Mouse (Mus musculus) midbrain, embryonic 14.5 days (tissue): ENCODE data around the gene Tmeff1. TPM values are rescaled to one million over a fixed set of nuclear protein-coding genes. Genes with fewer than 3 reads are reported as not detected.
A peak's percentile ranks its signal among the peaks of the same experiment; 100 is the strongest.

ENCODE experiments used
- ATAC-seq: fragments of 200-750 bp; cut with Nextera tagmentation; 2 replicates; pipeline ENCODE4 v1.8.0; 2017; ENCODE audit warnings: moderate number of reproducible peaks, moderate library complexity; ENCODE audit not compliant: low FRiP score, low TSS enrichment
- DNase-seq: peaks from one replicate; pipeline ENCODE4 v3.0.0-alpha.2; 2015
- H3K27ac ChIP-seq: fragments of 300-500 bp; sonication (generic); replicated peaks from 2 replicates; pipeline ENCODE4 v1.5.1; 2014; ENCODE audit warnings: mild to moderate bottlenecking, low read depth, low read length, moderate library complexity
- H3K27me3 ChIP-seq: fragments of 300-500 bp; sonication (generic); 2 replicates; pipeline ENCODE4 v1.6.1; 2014; ENCODE audit warnings: low read length, control low read depth, mixed read lengths; ENCODE audit not compliant: control insufficient read depth, insufficient read depth
- H3K36me3 ChIP-seq: fragments of 300-500 bp; sonication (generic); 2 replicates; pipeline ENCODE4 v1.6.1; 2014; ENCODE audit warnings: low read length, control low read depth; ENCODE audit not compliant: control insufficient read depth, insufficient read depth
- H3K4me1 ChIP-seq: fragments of 300-500 bp; sonication (generic); 2 replicates; pipeline ENCODE4 v1.6.1; 2014; ENCODE audit warnings: mild to moderate bottlenecking, antibody characterized with exemption, low read length, control low read depth; ENCODE audit not compliant: control insufficient read depth, insufficient read depth
- H3K4me2 ChIP-seq: fragments of 300-500 bp; sonication (generic); 2 replicates; pipeline ENCODE4 v1.6.1; 2014; ENCODE audit warnings: mild to moderate bottlenecking, low read length, moderate library complexity
- H3K4me3 ChIP-seq: fragments of 300-500 bp; sonication (generic); replicated peaks from 2 replicates; pipeline ENCODE4 v1.5.1; 2014; ENCODE audit warnings: low read depth, low read length
- H3K9ac ChIP-seq: fragments of 300-500 bp; sonication (generic); replicated peaks from 2 replicates; pipeline ENCODE4 v1.6.1; 2014; ENCODE audit warnings: mild to moderate bottlenecking, low read length, moderate library complexity
- H3K9me3 ChIP-seq: fragments of 300-500 bp; sonication (generic); 2 replicates; pipeline ENCODE4 v1.6.1; 2016; ENCODE audit warnings: low read length, control low read depth, mixed read lengths; ENCODE audit not compliant: control insufficient read depth
- WGBS: fragments of 180-500 bp; shearing (Covaris S2); extraction: QIAGEN DNeasy Blood & Tissue Kit; methylation state at CpG from one replicate; pipeline ENCODE4 v1.1.7; 2014; 5-methylcytosine and 5-hydroxymethylcytosine counted together
- polyA plus RNA-seq: library from polyadenylated mRNA; unstranded; fragments of >200 nt; fragmentation: Nextera tagmentation; extraction: Ambion mirVana; gene quantifications from 2 replicates; pipeline ENCODE4 v1.2.1, GENCODE M21; 2014

Gene Tmeff1
- polyA plus RNA-seq, 1 experiment from 2014 or later: 359 TPM

DNA sequence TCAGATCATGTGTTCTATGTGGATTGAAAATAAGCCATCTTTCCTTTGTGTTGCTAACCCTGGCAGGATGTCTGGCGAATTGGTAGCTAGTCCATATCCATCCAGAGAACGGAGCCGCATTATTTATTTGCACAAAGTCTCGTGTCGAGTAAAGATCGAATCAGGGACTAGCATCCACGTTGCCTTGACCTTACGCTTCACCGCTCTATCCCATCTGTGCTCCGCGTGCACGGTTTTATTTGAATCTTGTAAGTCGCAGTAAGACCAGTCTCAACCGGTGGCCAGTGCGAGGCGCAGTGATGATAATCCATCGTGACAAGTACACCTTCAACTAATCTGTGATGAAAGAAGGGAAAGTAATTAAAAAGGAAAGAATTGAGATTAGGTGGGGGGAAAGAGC, 54.5 kb downstream of the Tmeff1 start:
- ATAC-seq: no peak
- peak; percentile 19 for DNase-seq
- 87% methylated on average over 17 of the region's 17 CpGs for WGBS
- H3K27ac ChIP-seq: no peak overlapping the region
- H3K4me2 ChIP-seq: no peak overlapping the region
- H3K27me3 ChIP-seq: no peaks in the 10 kb centered on the region
- H3K4me1 ChIP-seq: no peaks in the 10 kb centered on the region
- H3K9ac ChIP-seq: no peak overlapping the region
- H3K9me3 ChIP-seq: no peaks in the 10 kb centered on the region
- H3K4me3 ChIP-seq: no peak overlapping the region
- peaks cover 76% of the 10 kb centered on the region for H3K36me3 ChIP-seq

GRCm38 (mm10) chr4:48643801-48644200, 58.8 kb downstream of the Tmeff1 start:
- no peak overlapping the region for H3K4me3 ChIP-seq
- peaks cover 80% of the 10 kb centered on the region for H3K36me3 ChIP-seq
- no peak for ATAC-seq
- H3K27me3 ChIP-seq: no peaks in the 10 kb centered on the region
- no peak overlapping the region for H3K9ac ChIP-seq
- WGBS: 86% methylated on average over 6 of the region's 6 CpGs
- H3K9me3 ChIP-seq: no peaks in the 10 kb centered on the region
- H3K4me1 ChIP-seq: no peaks in the 10 kb centered on the region
- no peak for DNase-seq
- no peak overlapping the region for H3K4me2 ChIP-seq
- H3K27ac ChIP-seq: no peak overlapping the region

DNA sequence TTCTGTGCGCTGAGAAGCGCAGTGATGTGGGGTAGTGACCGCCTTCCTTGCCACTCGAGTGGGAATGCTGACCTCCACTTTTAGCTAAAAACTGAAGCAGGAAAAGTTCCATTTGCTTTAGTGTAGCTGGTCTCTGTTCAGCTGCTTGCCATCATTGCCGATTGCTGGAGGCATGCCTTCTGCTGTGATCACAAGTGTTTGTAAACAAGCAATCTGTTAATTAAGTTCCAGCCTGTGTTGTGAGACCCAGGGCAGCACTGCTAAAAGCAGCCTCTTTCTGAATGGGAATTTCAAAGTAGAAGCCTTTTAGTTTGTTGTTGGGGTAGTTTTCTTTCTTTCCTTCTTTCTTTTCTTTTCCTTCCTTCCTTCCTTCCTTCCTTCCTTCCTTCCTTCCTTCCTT, 61.2 kb downstream of the Tmeff1 start:
- Histone ChIP-seq H3K36me3 (peaks cover 82% of the 10 kb centered on the region), H3K4me2 (no peak overlapping the region), H3K4me1 (no peaks in the 10 kb centered on the region), H3K9me3 (no peaks in the 10 kb centered on the region), H3K9ac (no peak overlapping the region), H3K4me3 (no peak overlapping the region), H3K27ac (no peak overlapping the region), H3K27me3 (no peaks in the 10 kb centered on the region)
- ATAC-seq (no peak), DNase-seq (no peak)
- WGBS: 97% methylated on average over 5 of the region's 5 CpGs

GRCm38 (mm10) chr4:48650617-48651360, 65.8 kb downstream of the Tmeff1 start:
- no peak for DNase-seq
- H3K36me3 ChIP-seq: peaks cover 82% of the 10 kb centered on the region
- WGBS: 92% methylated on average over 10 of the region's 10 CpGs

DNA sequence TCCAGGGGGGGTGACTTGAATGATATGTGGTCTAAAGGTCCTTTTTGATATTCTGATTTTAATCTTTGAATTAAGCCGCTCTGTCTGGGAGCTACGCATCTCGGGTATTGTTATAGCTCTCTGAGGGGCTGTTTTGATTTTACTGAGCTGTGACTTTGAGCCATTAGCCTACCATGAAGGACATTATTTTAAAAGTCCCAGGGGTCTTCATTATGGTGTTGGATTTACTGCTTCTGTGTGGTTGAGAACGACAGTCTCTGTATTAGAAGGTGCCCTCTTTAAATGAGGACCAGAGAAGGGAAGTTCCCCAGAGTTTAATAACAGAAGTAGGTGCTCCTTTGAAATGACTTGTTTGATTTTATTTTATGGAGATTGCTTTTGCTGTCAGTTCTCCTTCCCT, 69.1 kb downstream of the Tmeff1 start:
- no peaks in the 10 kb centered on the region for H3K9me3 ChIP-seq
- no peaks in the 10 kb centered on the region for H3K4me1 ChIP-seq
- H3K4me3 ChIP-seq: no peak overlapping the region
- no peak overlapping the region for H3K9ac ChIP-seq
- H3K4me2 ChIP-seq: no peak overlapping the region
- no peak overlapping the region for H3K27ac ChIP-seq
- H3K36me3 ChIP-seq: peaks cover 88% of the 10 kb centered on the region
- H3K27me3 ChIP-seq: no peaks in the 10 kb centered on the region
- ATAC-seq (no peak), DNase-seq (no peak)
- 24% methylated on average over 4 of the region's 4 CpGs for WGBS

More at GRCm38 (mm10) chr4:48650617-48651360, 65.8 kb downstream of the Tmeff1 start:
- H3K9me3 ChIP-seq: no peaks in the 10 kb centered on the region
- no peak overlapping the region for H3K9ac ChIP-seq
- no peaks in the 10 kb centered on the region for H3K27me3 ChIP-seq
- H3K27ac ChIP-seq: no peak overlapping the region
- no peaks in the 10 kb centered on the region for H3K4me1 ChIP-seq
- ATAC-seq: no peak
- no peak overlapping the region for H3K4me2 ChIP-seq
- no peak overlapping the region for H3K4me3 ChIP-seq

DNA sequence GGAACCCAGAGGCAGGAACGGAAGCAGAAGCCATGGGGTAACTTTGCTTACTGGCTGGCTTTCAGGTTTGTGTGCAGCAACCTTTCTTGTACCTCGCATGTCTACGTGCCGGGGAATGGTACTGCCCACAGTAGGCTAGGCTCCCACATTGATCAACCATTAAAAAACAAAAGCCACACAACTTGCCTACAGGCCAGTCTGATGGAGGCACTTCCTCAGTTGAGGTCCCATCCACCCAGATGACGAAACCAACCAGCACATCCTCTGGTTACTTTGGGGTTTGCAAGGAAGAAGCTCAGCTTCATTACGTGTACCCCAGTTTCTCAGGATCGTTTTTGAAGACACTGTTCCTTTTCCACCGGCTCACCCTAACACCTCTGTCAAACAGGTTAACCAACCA, 71.6 kb downstream of the Tmeff1 start:
- ATAC-seq (no peak), DNase-seq (no peak)
- Histone ChIP-seq H3K36me3 (peaks cover 89% of the 10 kb centered on the region), H3K9ac (no peak overlapping the region), H3K9me3 (no peaks in the 10 kb centered on the region), H3K27ac (no peak overlapping the region), H3K4me1 (no peaks in the 10 kb centered on the region), H3K4me3 (no peak overlapping the region), H3K27me3 (no peaks in the 10 kb centered on the region), H3K4me2 (no peak overlapping the region)
- WGBS: 96% methylated on average over 8 of the region's 8 CpGs

DNA sequence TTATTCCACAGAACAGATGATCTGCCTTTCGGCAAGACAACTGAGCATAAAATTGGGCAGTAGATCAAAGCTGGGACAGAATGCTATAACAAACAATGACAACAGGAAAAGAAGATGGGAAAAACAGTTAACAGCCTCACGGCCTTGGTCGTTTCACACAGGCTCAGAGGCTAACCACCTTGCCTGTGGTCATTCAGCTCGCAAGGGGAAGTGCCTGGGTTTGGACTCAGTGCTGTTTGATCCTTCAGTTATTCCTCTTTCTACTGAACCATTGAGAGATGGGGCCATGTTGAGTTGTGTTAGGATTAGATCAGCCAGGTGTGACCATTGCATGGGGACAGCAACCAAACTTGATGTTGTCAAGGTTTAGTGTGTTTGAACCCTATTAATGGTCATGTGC, 75.2 kb downstream of the Tmeff1 start:
- no peaks in the 10 kb centered on the region for H3K9me3 ChIP-seq
- peaks cover 88% of the 10 kb centered on the region for H3K36me3 ChIP-seq
- no peak overlapping the region for H3K9ac ChIP-seq
- no peak overlapping the region for H3K27ac ChIP-seq
- no peak overlapping the region for H3K4me3 ChIP-seq
- no peaks in the 10 kb centered on the region for H3K27me3 ChIP-seq
- no peak overlapping the region for H3K4me2 ChIP-seq
- WGBS: 92% methylated on average over 4 of the region's 4 CpGs
- DNase-seq (no peak), ATAC-seq (no peak)
- H3K4me1 ChIP-seq: no peaks in the 10 kb centered on the region

- H3K9me3 ChIP-seq: no peaks in the 10 kb centered on the region
- no peak overlapping the region for H3K27ac ChIP-seq
- no peak overlapping the region for H3K4me3 ChIP-seq
- H3K27me3 ChIP-seq: no peaks in the 10 kb centered on the region
- ATAC-seq (no peak), DNase-seq (no peak)
- 90% methylated on average over 7 of the region's 7 CpGs for WGBS
- H3K9ac ChIP-seq: no peak overlapping the region
- H3K36me3 ChIP-seq: peaks cover 87% of the 10 kb centered on the region
- H3K4me2 ChIP-seq: no peak overlapping the region
- H3K4me1 ChIP-seq: no peaks in the 10 kb centered on the region
Observed at GRCm38 (mm10) chr4:48660619-48661575, 75.9 kb downstream of the Tmeff1 start.
